Mouse (Mus musculus) bone marrow, adult 2 months (tissue): Measurements from ENCODE around the gene Dnaic1.

ENCODE experiments used
- CTCF ChIP-seq: fragments of 200-500 bp; IDR thresholded peaks from 2 replicates; pipeline ENCODE4 v1.5.1; 2011; ENCODE audit warnings: low read length, control low read depth; ENCODE audit not compliant: control insufficient read depth, insufficient read depth
- POLR2A ChIP-seq: fragments of 200-500 bp; IDR thresholded peaks from 2 replicates; pipeline ENCODE4 v1.6.1; 2011; ENCODE audit warnings: low read depth, mild to moderate bottlenecking, control low read depth, low read length, borderline replicate concordance; ENCODE audit not compliant: control insufficient read depth

DNA sequence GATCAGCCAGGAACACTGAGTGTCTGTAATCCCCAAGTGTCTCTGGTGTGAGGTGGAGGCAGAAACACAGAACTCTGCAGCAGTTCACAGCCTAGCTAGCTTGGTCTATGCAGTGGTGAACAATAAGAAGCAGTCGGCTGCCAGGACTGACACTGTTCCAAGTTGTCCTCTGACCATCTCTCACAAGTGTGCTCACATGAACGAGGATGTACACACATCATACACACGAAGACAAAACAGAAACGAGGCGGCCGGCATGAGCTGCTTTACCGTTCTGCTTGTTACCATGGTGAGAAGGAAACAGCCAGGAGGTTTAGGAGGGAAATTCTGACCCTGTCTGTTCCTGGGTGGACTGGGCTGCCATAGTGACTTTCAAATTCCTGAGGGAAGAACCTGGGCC is 43.0 kb upstream of the Dnaic1 start:
- TF ChIP-seq CTCF (no peak), POLR2A (no peak)
